Mouse (Mus musculus) c-Kit-positive CD71-positive TER-119-positive erythroid progenitor cells, embryonic 14.5 days (primary cell): ENCODE results near the gene Maml3.
A peak's percentile ranks its signal among the peaks of the same experiment; 100 is the strongest.

ENCODE experiments used
- DNase-seq: peaks from one replicate; pipeline ENCODE4 v3.0.0-alpha.2; 2013; ENCODE audit warnings: low spot score

The Maml3 gene

DNA sequence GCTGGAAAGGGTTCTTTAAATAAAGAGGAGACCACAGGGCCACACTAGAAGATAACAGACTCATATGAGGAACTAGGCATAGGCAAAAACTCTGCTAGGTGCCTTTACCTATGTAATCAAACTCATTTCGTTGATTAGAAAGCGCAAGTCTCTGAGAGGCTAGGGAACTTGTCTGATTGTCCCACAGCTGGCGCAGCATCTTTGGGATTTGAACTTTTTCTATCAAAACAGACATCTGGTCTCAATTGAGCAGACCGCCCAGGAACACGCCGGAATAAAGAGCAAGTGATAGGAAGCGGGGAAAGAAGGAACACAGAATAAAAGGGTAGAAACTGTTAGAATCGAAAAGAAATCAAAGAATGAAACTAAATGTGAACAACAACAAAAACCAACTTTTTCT lies 401.4 kb downstream of the Maml3 start:
- no peak for DNase-seq

- no peak for DNase-seq
Observed at GRCm38 (mm10) chr3:51702701-51703286, 402.1 kb downstream of the Maml3 start.

DNA sequence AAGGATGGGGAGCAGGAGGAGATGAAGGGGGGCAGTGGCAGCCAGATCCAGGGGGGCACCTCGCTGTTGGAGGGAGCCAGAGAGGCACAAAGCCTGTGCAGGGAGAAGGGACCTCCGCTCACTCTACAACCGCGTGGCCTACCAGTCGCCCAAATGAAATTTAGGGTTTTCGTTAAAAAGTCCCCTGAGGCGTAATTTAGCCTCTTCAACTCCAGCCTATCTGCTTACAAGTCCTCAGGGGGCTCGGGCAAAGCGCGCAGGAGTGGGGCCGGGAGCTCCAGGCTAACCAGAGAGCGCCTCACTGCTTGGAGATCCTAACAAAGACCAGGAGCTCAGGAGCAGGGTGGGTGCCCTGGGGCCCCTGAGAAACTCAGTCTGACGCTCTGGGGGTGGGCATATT lies 402.9 kb downstream of the Maml3 start:
- no peak for DNase-seq

DNA sequence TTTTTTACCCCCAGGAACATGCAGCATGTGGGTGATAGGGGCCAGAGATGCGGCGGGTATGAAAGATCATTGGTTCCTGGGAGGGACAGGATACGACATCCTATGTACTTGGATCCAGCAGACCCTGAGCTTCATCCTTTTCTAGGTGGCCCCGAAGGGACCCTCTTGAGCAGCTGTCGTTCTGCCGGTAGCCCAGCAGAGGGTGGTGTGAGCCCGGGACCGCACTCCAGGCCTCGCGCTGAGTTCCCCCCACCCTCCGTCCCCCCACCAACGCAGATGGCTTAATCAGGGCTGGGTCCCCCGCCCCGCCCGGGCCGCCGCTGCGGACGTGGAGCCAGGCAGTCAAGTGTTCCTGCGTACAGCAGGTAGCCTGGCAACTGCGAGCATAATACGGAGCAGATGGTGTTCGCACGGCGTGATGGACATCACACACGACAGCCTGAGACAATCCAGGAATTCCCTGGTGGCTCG lies 403.6 kb downstream of the Maml3 start:
- DNase-seq = peak; percentile 24

DNA sequence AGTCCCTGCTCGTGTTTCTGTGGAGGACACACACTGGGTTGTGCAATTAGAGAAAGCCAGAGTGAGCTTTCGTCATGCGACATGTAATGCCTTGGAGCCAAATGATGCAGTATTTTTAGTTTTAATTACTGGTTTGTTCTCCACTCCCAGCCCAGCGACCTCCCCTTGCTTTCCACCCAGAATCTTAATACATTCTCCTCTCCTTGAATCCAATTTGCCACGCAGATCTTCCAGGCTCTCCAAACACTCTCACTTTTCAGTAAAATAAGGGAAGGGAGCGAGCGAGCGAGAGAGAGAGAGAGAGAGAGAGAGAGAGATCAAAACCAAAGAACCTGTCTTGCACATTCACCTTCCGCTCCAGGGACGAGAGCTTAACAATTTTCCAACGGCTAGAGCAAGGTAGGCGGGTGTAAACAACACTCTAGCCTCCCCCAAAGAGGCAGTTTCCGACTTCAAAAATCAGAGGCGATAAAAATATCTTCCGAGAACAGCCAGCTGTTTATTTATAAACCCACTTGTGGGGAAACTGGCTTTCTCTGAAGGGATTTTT lies 404.1 kb downstream of the Maml3 start:
- DNase-seq = no peak

DNA sequence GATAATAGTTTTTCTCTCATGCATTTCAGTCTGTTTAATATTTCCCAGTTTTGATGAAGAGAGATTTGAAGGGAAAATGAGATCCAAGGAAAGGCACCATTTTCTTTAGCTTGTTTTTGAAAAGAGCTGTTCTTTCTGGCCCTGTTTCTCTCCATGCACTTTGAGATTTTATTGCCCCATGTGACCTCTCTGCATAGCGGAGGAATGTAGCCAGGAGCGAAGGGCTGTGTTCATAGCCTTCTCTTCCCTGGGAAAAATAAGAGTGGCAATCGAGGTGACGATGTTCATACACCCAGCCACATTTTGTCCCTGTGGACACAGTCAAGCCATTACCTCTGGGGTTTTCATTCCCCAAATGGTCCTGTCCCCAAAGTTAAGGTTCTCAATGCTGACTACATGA lies 404.8 kb downstream of the Maml3 start:
- DNase-seq = no peak

GRCm38 (mm10) chr3:51697931-51698330 lies 406.9 kb downstream of the Maml3 start:
- DNase-seq = no peak

GRCm38 (mm10) chr3:51695713-51696112 lies 409.2 kb downstream of the Maml3 start:
- DNase-seq = no peak

GRCm38 (mm10) chr3:51694576-51694975 lies 410.3 kb downstream of the Maml3 start:
- no peak for DNase-seq

GRCm38 (mm10) chr3:51693196-51693595 lies 411.7 kb downstream of the Maml3 start:
- DNase-seq = no peak

- DNase-seq = peak; percentile 38
Observed at GRCm38 (mm10) chr3:51688725-51689124, 416.2 kb downstream of the Maml3 start.

DNA sequence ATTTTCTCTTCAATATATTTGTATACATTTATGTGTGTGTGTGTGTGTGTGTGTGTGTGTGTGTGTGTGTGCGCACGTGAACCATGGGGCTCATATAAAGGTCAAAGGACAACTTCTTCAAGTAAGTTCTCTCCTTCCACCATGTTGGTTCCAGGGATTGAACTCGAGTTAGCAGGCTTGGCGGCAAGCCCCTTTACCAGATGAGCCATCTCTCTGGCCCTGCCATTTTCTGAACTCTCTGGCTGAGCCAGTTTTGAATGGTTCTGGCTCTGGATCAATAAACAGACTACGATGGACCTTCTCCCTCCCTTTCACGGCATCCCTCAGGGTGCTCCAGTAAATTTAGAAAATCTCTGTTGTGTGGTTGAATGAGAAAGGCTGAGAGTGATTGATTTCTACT lies 418.1 kb downstream of the Maml3 start:
- DNase-seq = no peak

DNA sequence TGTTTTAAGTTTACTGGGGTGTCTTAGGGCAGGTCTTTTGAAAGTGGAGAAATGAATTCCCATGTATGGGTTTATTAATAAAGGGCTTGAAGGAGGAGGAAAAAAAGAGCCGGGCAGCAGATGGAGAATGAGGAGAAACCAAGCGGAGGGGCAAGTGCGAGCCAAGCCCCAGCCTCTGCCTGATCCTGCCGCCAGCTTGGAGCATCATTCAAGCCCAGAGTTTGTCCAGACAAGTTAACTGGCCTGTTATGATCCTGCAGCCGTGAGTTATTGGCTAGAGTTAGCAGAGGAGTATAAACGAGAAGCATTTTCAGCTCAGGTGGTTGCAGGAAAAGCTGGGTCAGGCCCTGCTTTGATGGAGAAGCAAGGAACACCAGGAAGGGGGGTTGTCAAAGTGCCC lies 418.6 kb downstream of the Maml3 start:
- no peak for DNase-seq

- DNase-seq = no peak
Observed at GRCm38 (mm10) chr3:51685539-51685938, 419.3 kb downstream of the Maml3 start.

- DNase-seq = no peak
Observed at GRCm38 (mm10) chr3:51674963-51675362, 429.9 kb downstream of the Maml3 start.

- DNase-seq = no peak
Observed at GRCm38 (mm10) chr3:51673408-51674086, 431.3 kb downstream of the Maml3 start.

DNA sequence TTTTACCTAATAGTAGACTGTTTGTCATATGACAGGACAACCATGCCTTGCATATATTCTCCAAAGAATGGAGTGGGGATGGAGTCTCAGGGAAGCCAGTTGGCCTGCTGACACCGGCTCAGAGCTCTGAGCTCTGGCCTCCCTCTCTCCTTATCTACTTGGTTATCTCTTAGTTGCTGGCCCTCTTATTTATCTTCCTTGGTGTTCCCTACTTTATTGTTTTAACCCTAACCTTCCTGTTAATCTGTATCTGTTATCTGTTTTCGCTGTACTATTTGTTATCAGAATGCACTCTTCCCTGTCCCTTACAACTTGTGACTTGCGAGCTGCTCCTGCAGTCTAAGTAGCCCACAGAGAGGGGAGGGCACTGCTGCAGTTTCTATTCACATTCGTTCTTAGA lies 432.2 kb downstream of the Maml3 start:
- no peak for DNase-seq

DNA sequence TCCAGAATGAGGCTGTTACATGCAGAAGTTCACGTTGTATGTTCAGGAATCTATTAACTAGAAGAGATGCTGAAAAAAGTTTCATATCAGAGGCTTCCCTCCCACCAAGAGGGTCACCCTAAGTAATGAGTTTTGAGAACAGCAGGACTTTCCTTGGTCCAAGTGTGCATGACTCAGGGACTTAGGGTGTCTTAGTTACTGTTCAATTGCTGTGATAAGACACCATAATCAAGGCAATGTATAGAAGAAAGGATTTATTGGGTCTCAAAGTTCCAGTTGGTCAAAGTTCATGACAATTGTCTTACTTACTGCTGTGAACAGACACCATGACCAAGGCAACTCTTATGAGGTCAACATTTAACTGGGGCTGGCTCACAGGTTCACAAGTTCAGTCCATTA lies 433.8 kb downstream of the Maml3 start:
- DNase-seq = no peak

DNA sequence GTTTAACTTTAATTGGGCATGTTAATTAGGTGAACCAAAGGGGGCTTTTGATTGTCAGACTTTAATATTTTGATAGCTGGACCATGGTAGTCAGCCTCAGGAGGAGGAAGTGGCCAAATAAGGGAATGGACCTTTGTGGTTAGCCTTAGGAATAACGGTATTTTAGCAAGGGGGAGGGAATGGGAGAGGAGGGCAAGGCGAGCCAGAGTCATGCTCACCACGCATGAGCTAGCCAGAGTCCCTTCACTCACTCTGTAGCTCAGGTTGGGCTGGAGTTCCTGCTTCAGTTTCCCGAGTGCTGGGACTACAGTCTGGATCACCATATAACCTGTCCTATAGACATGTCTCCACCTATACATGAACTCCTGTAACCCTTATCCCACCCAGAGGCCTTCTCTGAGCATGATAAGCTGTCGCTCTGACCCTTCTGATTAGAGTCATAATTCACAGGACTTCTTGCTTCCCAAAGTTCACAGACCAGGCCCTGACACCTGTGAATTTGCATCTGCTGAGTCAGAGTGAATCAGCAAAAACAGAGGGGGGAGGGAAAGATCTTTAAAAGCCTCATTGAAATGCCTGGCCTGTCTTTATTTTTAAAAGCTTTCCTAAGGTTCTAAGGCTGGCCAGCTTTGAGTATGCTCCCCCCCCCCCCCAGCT lies 434.3 kb downstream of the Maml3 start:
- DNase-seq = peak; percentile 90

DNA sequence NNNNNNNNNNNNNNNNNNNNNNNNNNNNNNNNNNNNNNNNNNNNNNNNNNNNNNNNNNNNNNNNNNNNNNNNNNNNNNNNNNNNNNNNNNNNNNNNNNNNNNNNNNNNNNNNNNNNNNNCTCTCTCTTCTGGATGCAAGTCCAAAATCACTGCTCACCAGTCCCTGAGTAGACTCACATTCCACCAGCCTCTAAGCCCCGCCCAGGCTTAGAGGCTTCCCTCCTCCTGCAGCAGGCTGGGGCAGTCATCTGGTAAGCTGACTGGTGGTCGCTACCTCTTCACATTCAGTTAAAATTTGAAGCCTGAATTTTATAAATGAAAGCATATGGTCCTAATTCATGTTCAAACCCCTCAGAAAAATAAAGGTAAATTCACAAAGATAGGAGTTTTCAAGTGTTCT lies 436.3 kb downstream of the Maml3 start:
- no peak for DNase-seq

GRCm38 (mm10) chr3:51662557-51662956 lies 442.3 kb downstream of the Maml3 start:
- no peak for DNase-seq

DNA sequence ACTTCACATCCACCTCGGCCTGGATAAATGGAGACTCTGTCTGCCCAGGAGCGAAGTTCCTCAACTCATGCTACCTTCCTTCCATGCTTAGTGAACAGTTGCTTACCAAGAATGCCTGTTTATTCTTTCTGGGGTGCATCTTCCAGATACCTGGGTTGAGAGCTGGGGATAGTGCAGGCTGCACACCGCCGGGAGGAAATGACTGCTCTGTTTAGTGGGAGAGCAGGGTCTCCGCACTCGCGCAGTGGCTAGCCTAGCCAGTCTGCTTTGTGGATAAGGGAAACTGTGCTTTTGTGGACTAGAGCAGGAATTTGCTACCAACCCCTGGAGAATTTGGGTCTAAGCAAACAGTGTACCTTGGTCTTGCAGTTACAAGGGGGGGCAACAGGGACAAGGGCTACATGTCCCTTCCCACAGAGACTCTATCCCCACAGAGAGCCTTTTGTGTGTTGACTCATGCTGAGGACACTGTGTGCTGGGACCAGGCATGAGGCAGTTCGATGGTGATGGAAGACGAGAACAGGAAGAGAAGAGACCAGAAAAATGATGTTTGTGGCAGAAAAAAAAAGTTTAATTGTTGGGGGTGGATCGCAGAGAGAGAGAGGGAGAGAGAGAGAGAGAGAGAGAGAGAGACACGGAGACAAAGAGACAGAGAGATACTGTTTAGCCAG lies 442.9 kb downstream of the Maml3 start:
- DNase-seq = no peak

DNA sequence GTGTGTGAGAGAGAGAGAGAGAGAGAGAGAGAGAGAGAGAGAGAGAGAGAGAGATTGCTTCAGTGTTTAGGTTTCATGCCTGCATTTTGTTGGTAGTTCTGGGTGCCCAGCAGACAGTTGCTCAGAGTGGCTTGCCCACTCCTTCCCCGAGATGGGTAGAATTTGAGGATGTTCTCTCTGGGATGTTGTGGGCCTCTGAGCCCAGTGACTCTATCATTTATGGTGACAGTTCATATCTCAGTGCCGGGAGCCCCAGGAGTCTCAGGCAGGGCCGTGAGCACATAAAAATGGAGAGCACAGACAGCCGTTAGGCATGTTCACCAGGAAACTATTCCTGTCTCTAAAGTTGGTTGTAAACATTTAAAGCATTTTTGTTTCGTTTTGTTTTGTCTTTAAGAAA lies 443.5 kb downstream of the Maml3 start:
- DNase-seq = no peak
